Mouse (Mus musculus): ENCODE data around the gene Hemk1.

- TF ChIP-seq CTCF (IDR thresholded peaks at IDR 0.05; ENCODE audit: control insufficient read depth, insufficient read depth, low read length) (no peak), POLR2A (IDR thresholded peaks at IDR 0.05; ENCODE audit: borderline replicate concordance, control insufficient read depth, low read depth, low read length) (no peak)
Measured at GRCm38 (mm10) chr9:107303121-107303820, 34.9 kb downstream of the Hemk1 start.

Data from bone marrow, adult 2 months (tissue).